Mouse (Mus musculus): ENCODE results near the gene Unc13a. TPM values are rescaled to one million over a fixed set of nuclear protein-coding genes. Genes with fewer than 3 reads are reported as not detected.
A peak's percentile ranks its signal among the peaks of the same experiment; 100 is the strongest.

Gene Unc13a
- 0.41 and 0.45 TPM in 2 replicates for polyA plus RNA-seq (2014; fragmentation: Nextera tagmentation; extraction: Ambion mirVana)

DNA sequence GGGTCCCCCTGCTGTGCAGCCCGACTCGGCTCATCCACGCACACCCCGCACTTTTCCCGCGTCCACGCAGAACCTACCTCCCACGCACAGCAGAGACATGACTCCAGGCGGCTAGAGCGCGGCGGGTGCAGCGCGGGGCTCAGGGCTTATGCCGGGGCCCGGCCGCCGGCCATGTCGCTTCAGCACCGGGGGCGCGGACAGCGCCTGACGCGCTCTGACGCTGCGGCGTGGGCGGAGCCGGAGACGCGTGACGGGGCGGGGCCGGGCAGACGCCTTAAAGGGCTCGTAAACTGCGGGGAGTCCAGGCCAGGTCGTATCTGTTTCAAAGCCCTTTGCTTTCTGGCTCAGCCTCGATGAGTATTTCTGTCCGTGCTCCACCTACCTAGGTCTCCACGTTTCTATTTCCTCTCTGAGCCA is at the start of gene Unc13a:
Gene Unc13a (minus strand): TSS at position 209 of the 417 bp plus-strand sequence.
- H3K4me1 ChIP-seq (replicated peaks; ENCODE audit: control insufficient read depth, insufficient read depth, low read length): peaks cover 28% of the 10 kb centered on the region
- H3K27me3 ChIP-seq (replicated peaks; ENCODE audit: control insufficient read depth, insufficient read depth, low read length): peaks cover 33% of the 10 kb centered on the region
- ATAC-seq (replicated peaks; ENCODE audit: low FRiP score) (peak; percentile 62), DNase-seq (ENCODE audit: low spot score) (peak; percentile 90)
- peak within 1 kb of the TSS; percentile 63 for H3K4me3 ChIP-seq (ENCODE audit: low read depth, low read length)
- peak within 1 kb of the TSS; percentile 99 for H3K4me2 ChIP-seq
- H3K36me3 ChIP-seq (ENCODE audit: control insufficient read depth, insufficient read depth, low read length): no peaks in the 10 kb centered on the region
- no peaks in the 10 kb centered on the region for H3K9me3 ChIP-seq (ENCODE audit: control insufficient read depth, low read length)
- peak within 1 kb of the TSS; percentile 15; the same call in 1 of the 2 replicates for H3K9ac ChIP-seq (ENCODE audit: low read depth, low read length)
- H3K27ac ChIP-seq (ENCODE audit: low read depth, low read length): no peak within 1 kb of the TSS
- 0% methylated on average over 42 of the region's 42 CpGs for WGBS

- WGBS: 48% methylated on average over 7 of the region's 7 CpGs
- DNase-seq (ENCODE audit: low spot score) (no peak), ATAC-seq (replicated peaks; ENCODE audit: low FRiP score) (no peak)
- H3K9me3 ChIP-seq (ENCODE audit: control insufficient read depth, low read length): no peaks in the 10 kb centered on the region
- no peak overlapping the region for H3K27ac ChIP-seq (ENCODE audit: low read depth, low read length)
- no peaks in the 10 kb centered on the region for H3K36me3 ChIP-seq (ENCODE audit: control insufficient read depth, insufficient read depth, low read length)
- no peak overlapping the region for H3K4me3 ChIP-seq (ENCODE audit: low read depth, low read length)
- H3K4me1 ChIP-seq (replicated peaks; ENCODE audit: control insufficient read depth, insufficient read depth, low read length): peaks cover 6% of the 10 kb centered on the region
- H3K4me2 ChIP-seq: no peak overlapping the region
- peaks cover 11% of the 10 kb centered on the region for H3K27me3 ChIP-seq (replicated peaks; ENCODE audit: control insufficient read depth, insufficient read depth, low read length)
- no peak overlapping the region for H3K9ac ChIP-seq (ENCODE audit: low read depth, low read length)
Measured at GRCm38 (mm10) chr8:71719928-71720457, 48.4 kb upstream of the Unc13a start.

DNA sequence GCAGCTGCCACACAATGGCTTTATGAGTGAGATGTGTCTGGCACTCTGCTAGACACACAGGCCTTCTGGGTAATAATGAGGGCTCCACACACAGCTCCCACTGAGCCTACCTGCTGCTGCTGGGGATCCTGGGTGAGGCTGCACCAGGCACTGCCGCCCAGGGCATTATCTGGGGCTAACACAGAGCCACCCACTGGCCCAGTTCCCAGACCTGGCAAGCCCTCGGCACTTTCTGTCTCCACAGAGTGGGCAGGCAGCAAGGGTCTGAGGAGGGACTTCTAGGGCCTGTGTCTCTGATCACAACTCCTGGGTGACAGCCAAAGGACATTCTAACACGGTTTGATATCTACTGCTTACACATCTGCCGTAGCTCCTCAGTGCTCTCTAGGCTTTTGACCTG is 47.7 kb upstream of the Unc13a start:
- ATAC-seq (replicated peaks; ENCODE audit: low FRiP score): no peak
- H3K4me3 ChIP-seq (ENCODE audit: low read depth, low read length): no peak overlapping the region
- no peak overlapping the region for H3K4me2 ChIP-seq
- H3K27me3 ChIP-seq (replicated peaks; ENCODE audit: control insufficient read depth, insufficient read depth, low read length): peaks cover 5% of the 10 kb centered on the region; the same call in 1 of the 2 replicates
- H3K9me3 ChIP-seq (ENCODE audit: control insufficient read depth, low read length): no peaks in the 10 kb centered on the region
- H3K27ac ChIP-seq (ENCODE audit: low read depth, low read length): no peak overlapping the region
- WGBS: 68% methylated on average over 4 of the region's 4 CpGs
- no peak overlapping the region for H3K9ac ChIP-seq (ENCODE audit: low read depth, low read length)
- no peaks in the 10 kb centered on the region for H3K36me3 ChIP-seq (ENCODE audit: control insufficient read depth, insufficient read depth, low read length)
- H3K4me1 ChIP-seq (replicated peaks; ENCODE audit: control insufficient read depth, insufficient read depth, low read length): peaks cover 4% of the 10 kb centered on the region; the same call in 1 of the 2 replicates
- no peak for DNase-seq (ENCODE audit: low spot score)

DNA sequence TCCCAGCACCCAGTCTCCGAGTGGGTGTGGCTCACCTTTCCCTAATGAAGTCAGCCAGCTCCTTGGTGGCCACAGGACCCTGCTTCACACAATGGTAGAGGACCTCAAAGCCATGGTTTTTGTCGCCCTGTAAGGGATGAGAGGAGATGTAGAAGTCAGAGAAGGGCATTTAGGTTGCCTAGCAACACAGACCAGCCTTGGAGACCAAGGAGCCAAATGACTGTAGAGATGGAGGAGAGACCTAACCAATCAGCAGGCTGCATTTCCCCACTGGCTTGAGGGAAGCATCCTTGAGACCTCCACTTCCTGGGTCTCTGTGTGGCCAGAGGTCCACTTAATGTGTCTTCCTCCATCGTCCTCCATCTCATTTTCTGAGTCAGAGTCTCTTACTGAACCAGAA is 46.7 kb upstream of the Unc13a start:
- no peak overlapping the region for H3K9ac ChIP-seq (ENCODE audit: low read depth, low read length)
- 0 out of 2 replicates have a peak, but pooled peaks cover 1% of the 10 kb centered on the region for H3K4me1 ChIP-seq (replicated peaks; ENCODE audit: control insufficient read depth, insufficient read depth, low read length)
- H3K27ac ChIP-seq (ENCODE audit: low read depth, low read length): no peak overlapping the region
- DNase-seq (ENCODE audit: low spot score) (no peak), ATAC-seq (replicated peaks; ENCODE audit: low FRiP score) (no peak)
- H3K4me3 ChIP-seq (ENCODE audit: low read depth, low read length): no peak overlapping the region
- 37% methylated on average over 3 of the region's 3 CpGs for WGBS
- no peaks in the 10 kb centered on the region for H3K27me3 ChIP-seq (replicated peaks; ENCODE audit: control insufficient read depth, insufficient read depth, low read length)
- no peaks in the 10 kb centered on the region for H3K36me3 ChIP-seq (ENCODE audit: control insufficient read depth, insufficient read depth, low read length)
- no peak overlapping the region for H3K4me2 ChIP-seq
- H3K9me3 ChIP-seq (ENCODE audit: control insufficient read depth, low read length): no peaks in the 10 kb centered on the region

DNA sequence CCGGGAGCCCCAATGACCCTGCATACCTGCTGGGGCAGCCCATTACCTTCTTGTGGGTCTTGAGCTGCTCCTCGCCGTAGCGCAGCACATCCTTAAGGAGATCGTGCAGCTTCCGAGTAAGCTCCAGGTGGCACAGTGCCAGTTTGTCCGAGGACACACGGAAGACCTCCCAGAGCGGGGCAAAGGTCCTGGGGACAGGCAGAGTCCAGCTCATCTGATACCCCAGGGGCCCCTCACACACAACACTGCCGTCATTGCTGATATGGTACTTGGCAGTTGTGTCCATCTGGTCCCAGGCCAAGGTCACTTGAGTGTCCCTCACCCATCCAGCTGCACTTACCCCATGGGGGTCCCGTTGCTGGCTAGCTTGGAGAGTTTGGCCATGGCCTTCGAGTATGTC is 45.5 kb upstream of the Unc13a start:
- Histone ChIP-seq H3K9ac (ENCODE audit: low read depth, low read length) (no peak overlapping the region), H3K9me3 (ENCODE audit: control insufficient read depth, low read length) (no peaks in the 10 kb centered on the region), H3K4me1 (replicated peaks; ENCODE audit: control insufficient read depth, insufficient read depth, low read length) (no peaks in the 10 kb centered on the region), H3K4me3 (ENCODE audit: low read depth, low read length) (no peak overlapping the region), H3K36me3 (ENCODE audit: control insufficient read depth, insufficient read depth, low read length) (no peaks in the 10 kb centered on the region), H3K4me2 (no peak overlapping the region), H3K27me3 (replicated peaks; ENCODE audit: control insufficient read depth, insufficient read depth, low read length) (no peaks in the 10 kb centered on the region), H3K27ac (ENCODE audit: low read depth, low read length) (no peak overlapping the region)
- WGBS: 83% methylated on average over 12 of the region's 12 CpGs
- DNase-seq (ENCODE audit: low spot score): no peak
- no peak for ATAC-seq (replicated peaks; ENCODE audit: low FRiP score)

DNA sequence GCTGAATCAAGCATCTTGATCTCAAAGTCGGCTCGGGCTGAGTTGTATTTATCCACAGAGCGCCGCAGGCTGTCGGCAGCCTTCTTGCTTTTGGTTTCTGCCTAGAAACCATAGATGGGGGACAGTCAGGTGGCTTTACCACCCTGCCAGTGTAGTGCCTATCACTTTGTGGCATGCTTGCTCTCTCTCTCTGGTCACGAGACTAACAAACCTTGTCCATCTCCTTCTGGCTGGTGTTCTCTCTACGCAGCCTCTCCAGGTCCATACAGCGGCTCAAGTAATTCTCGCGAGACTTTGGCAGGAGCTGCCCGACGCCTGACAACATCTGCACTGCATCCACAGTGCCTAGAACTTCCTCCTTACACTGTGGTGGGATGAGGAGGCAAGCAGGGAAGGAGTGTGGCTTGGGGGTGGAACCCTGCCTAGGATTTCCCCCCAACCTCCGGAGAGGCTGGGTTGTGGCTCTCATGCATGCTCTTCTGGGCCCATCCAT is 45.0 kb upstream of the Unc13a start:
- Histone ChIP-seq H3K27ac (ENCODE audit: low read depth, low read length) (no peak overlapping the region), H3K9ac (ENCODE audit: low read depth, low read length) (no peak overlapping the region), H3K27me3 (replicated peaks; ENCODE audit: control insufficient read depth, insufficient read depth, low read length) (no peaks in the 10 kb centered on the region), H3K9me3 (ENCODE audit: control insufficient read depth, low read length) (no peaks in the 10 kb centered on the region), H3K36me3 (ENCODE audit: control insufficient read depth, insufficient read depth, low read length) (no peaks in the 10 kb centered on the region), H3K4me1 (replicated peaks; ENCODE audit: control insufficient read depth, insufficient read depth, low read length) (no peaks in the 10 kb centered on the region), H3K4me2 (no peak overlapping the region), H3K4me3 (ENCODE audit: low read depth, low read length) (no peak overlapping the region)
- DNase-seq (ENCODE audit: low spot score): no peak
- WGBS: 74% methylated on average over 13 of the region's 13 CpGs
- ATAC-seq (replicated peaks; ENCODE audit: low FRiP score): no peak

DNA sequence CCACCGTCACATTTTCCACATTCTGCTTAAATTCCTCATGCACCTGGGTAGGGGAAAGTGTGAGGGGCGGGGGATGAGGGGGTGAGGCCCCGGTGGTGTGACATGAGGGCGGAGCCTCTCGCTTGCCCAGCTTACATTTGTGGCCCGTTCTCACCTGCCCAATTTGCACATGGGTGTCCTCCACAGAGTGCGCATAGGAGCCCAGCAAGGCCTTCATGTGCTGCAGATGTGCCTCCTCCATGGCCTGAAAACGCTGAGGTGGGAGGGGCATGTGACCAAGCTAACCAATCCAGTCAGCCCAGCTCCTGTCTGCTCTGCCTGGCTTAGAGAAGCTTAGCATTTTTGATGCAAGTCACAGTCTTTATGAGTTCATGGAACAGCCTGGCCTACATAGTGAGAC is 44.0 kb upstream of the Unc13a start:
- Histone ChIP-seq H3K4me3 (ENCODE audit: low read depth, low read length) (no peak overlapping the region), H3K4me2 (no peak overlapping the region), H3K9ac (ENCODE audit: low read depth, low read length) (no peak overlapping the region), H3K27ac (ENCODE audit: low read depth, low read length) (no peak overlapping the region), H3K9me3 (ENCODE audit: control insufficient read depth, low read length) (no peaks in the 10 kb centered on the region), H3K4me1 (replicated peaks; ENCODE audit: control insufficient read depth, insufficient read depth, low read length) (no peaks in the 10 kb centered on the region), H3K36me3 (ENCODE audit: control insufficient read depth, insufficient read depth, low read length) (no peaks in the 10 kb centered on the region), H3K27me3 (replicated peaks; ENCODE audit: control insufficient read depth, insufficient read depth, low read length) (peaks cover 5% of the 10 kb centered on the region; the same call in 1 of the 2 replicates)
- ATAC-seq (replicated peaks; ENCODE audit: low FRiP score): no peak
- DNase-seq (ENCODE audit: low spot score): no peak
- 48% methylated on average over 8 of the region's 8 CpGs for WGBS

DNA sequence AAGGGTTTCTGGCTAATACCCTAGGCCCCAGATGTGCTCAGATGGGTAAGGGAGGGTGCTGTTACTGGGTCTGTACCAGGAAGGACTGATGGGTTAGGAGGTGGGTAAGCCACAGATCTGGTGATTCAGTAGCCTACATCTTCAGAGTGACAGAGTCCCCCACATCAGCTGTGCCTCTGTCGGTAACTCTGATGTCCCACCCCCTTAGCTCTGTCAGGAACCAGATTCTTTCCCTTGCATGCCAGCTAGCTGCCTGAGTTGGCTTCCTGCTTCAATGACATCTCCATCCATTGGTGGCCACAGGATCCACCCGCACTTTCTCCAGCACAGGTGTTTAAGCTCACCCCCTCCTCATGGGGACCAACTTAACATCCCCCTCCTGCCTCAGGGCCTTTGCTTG is 40.0 kb upstream of the Unc13a start:
- Histone ChIP-seq H3K9me3 (ENCODE audit: control insufficient read depth, low read length) (no peaks in the 10 kb centered on the region), H3K4me1 (replicated peaks; ENCODE audit: control insufficient read depth, insufficient read depth, low read length) (no peaks in the 10 kb centered on the region; the same call in 1 of the 2 replicates), H3K4me2 (no peak overlapping the region), H3K27me3 (replicated peaks; ENCODE audit: control insufficient read depth, insufficient read depth, low read length) (peaks cover 27% of the 10 kb centered on the region), H3K4me3 (ENCODE audit: low read depth, low read length) (no peak overlapping the region), H3K9ac (ENCODE audit: low read depth, low read length) (no peak overlapping the region), H3K27ac (ENCODE audit: low read depth, low read length) (no peak overlapping the region), H3K36me3 (ENCODE audit: control insufficient read depth, insufficient read depth, low read length) (no peaks in the 10 kb centered on the region)
- DNase-seq (ENCODE audit: low spot score) (no peak), ATAC-seq (replicated peaks; ENCODE audit: low FRiP score) (no peak)
- WGBS: 70% methylated on average over 2 of the region's 2 CpGs

- 23% methylated on average over 25 of the region's 25 CpGs for WGBS
- ATAC-seq (replicated peaks; ENCODE audit: low FRiP score) (peak; percentile 74), DNase-seq (ENCODE audit: low spot score) (peak; percentile 81)
- no peaks in the 10 kb centered on the region; the same call in 1 of the 2 replicates for H3K4me1 ChIP-seq (replicated peaks; ENCODE audit: control insufficient read depth, insufficient read depth, low read length)
- no peak overlapping the region for H3K9ac ChIP-seq (ENCODE audit: low read depth, low read length)
- H3K27ac ChIP-seq (ENCODE audit: low read depth, low read length): no peak overlapping the region
- no peaks in the 10 kb centered on the region for H3K36me3 ChIP-seq (ENCODE audit: control insufficient read depth, insufficient read depth, low read length)
- peaks cover 33% of the 10 kb centered on the region for H3K27me3 ChIP-seq (replicated peaks; ENCODE audit: control insufficient read depth, insufficient read depth, low read length)
- peak overlapping the region; percentile 52 for H3K4me2 ChIP-seq
- H3K4me3 ChIP-seq (ENCODE audit: low read depth, low read length): 0 out of 2 replicates have a peak overlapping the region, but pooled peaks have one; percentile 7
- H3K9me3 ChIP-seq (ENCODE audit: control insufficient read depth, low read length): no peaks in the 10 kb centered on the region
Measured at GRCm38 (mm10) chr8:71709800-71710446, 38.4 kb upstream of the Unc13a start.

All from liver, embryonic 11.5 days (tissue).